Mouse (Mus musculus): ENCODE measurements around the gene Mfsd6l.

GRCm38 (mm10) chr11:68565032-68565429 lies 9.0 kb downstream of the Mfsd6l start:
- TF ChIP-seq CTCF (IDR thresholded peaks at IDR 0.05; ENCODE audit: low read depth, low read length): no peak
- no peak for TF ChIP-seq GATA1 (IDR thresholded peaks at IDR 0.05; ENCODE audit: borderline replicate concordance, low read length)

All from G1E (cell line).